In genomic region chr3:67322422-67322821, GRCm38 (mm10) we compare ENCODE assay signal across 25 mouse cellular contexts. TPM values are rescaled to one million over a fixed set of nuclear protein-coding genes. Genes with fewer than 3 reads are reported as not detected.
"Had no signal": no experiment of that assay in that cellular context is flagged by ENCODE, and none has a peak within 500 bp of the region (broad histone marks: within the 10 kb centered on the region; RNA-seq: fewer than 3 reads in every experiment).

No protein-coding gene starts in this region.

- H3K4me2 ChIP-seq: neural tube, embryonic 13.5 days; neural tube, embryonic 15.5 days; stomach, embryonic 15.5 days had no signal

- H3K9ac ChIP-seq: neural tube, embryonic 13.5 days; neural tube, embryonic 15.5 days; stomach, embryonic 15.5 days had no signal

- H3K27ac ChIP-seq: neural tube, embryonic 13.5 days; neural tube, embryonic 15.5 days; stomach, embryonic 15.5 days; stomach, postnatal 0 days had no signal

- H3K36me3 ChIP-seq: neural tube, embryonic 13.5 days; neural tube, embryonic 15.5 days; stomach, embryonic 15.5 days had no signal

- H3K9me3 ChIP-seq: neural tube, embryonic 13.5 days; neural tube, embryonic 15.5 days; stomach, embryonic 15.5 days had no signal

- DNase-seq: retina, postnatal 1 day; right cerebral cortex, adult 18-20 months; right cerebral cortex, postnatal 14 days; right cerebral cortex, postnatal 25 days; right cerebral cortex, postnatal 4 days; spleen, adult 18-20 months; thymus, adult 18-20 months; thymus, adult 2 months; thymus, postnatal 14 days; thymus, postnatal 25 days; thymus, postnatal 36 days; thymus, postnatal 4 days had no signal

- H3K27me3 ChIP-seq: neural tube, embryonic 13.5 days; neural tube, embryonic 15.5 days; stomach, embryonic 15.5 days had no signal

- H3K4me1 ChIP-seq: neural tube, embryonic 13.5 days; neural tube, embryonic 15.5 days; stomach, embryonic 15.5 days had no signal

- H3K4me3 ChIP-seq: neural tube, embryonic 13.5 days; neural tube, embryonic 15.5 days; stomach, embryonic 15.5 days had no signal

RNA-seq across cellular contexts. Expression of gene Mlf1, which starts 51.5 kb away (rescaled TPM):
- total RNA-seq: neutrophil, adult 5-6 weeks had no signal
- polyA plus RNA-seq: spleen, adult 2 months had no signal

RNA-seq across cellular contexts. Expression of gene Gm17402, which starts 52.5 kb away (rescaled TPM):
- total RNA-seq: neutrophil, adult 5-6 weeks had no signal
- polyA plus RNA-seq: neural tube, embryonic 13.5 days; neural tube, embryonic 14.5 days; neural tube, embryonic 15.5 days; small intestine, adult 2 months; spleen, adult 2 months; stomach, embryonic 14.5 days; stomach, embryonic 15.5 days; stomach, embryonic 16.5 days; stomach, postnatal 0 days; testis, adult 2 months; thymus, adult 2 months; thymus, postnatal 0 days; urinary bladder, adult 2 months had no signal
